Mouse (Mus musculus) lung, embryonic 16.5 days (tissue): ENCODE measurements at regions not wholly inside any gene's neighbourhood (a gene's known extent, or its start where the extent isn't known, plus 50 kb on each side); places are given as distances from the start of the nearest gene placed in this dataset.

Source experiments
- ATAC-seq: fragments of 200-750 bp; cut with Nextera tagmentation; 2 replicates; pipeline ENCODE4 v1.8.0; 2017; ENCODE audit warnings: low read depth, mild to moderate bottlenecking, moderate library complexity
- H3K27ac ChIP-seq: fragments of 300-500 bp; sonication (generic); 2 replicates; pipeline ENCODE4 v1.5.1; 2014; ENCODE audit warnings: mild to moderate bottlenecking, control low read depth, low read length
- H3K27me3 ChIP-seq: fragments of 300-500 bp; sonication (generic); 2 replicates; pipeline ENCODE4 v1.6.1; 2014; ENCODE audit warnings: low read depth, low read length, mixed read lengths; ENCODE audit not compliant: control insufficient read depth, insufficient read depth
- H3K36me3 ChIP-seq: fragments of 300-500 bp; sonication (generic); 2 replicates; pipeline ENCODE4 v1.6.1; 2014; ENCODE audit warnings: low read length; ENCODE audit not compliant: control insufficient read depth, insufficient read depth
- H3K4me1 ChIP-seq: fragments of 300-500 bp; sonication (generic); replicated peaks from 2 replicates; pipeline ENCODE4 v1.6.1; 2014; ENCODE audit warnings: low read length, mixed read lengths; ENCODE audit not compliant: control insufficient read depth, insufficient read depth
- H3K4me2 ChIP-seq: fragments of 300-500 bp; sonication (generic); 2 replicates; pipeline ENCODE4 v1.6.1; 2014; ENCODE audit warnings: low read depth, low read length, control low read depth
- H3K4me3 ChIP-seq: fragments of 300-500 bp; sonication (generic); 2 replicates; pipeline ENCODE4 v1.5.1; 2014; ENCODE audit warnings: mild to moderate bottlenecking, low read length, control low read depth
- H3K9ac ChIP-seq: fragments of 300-500 bp; sonication (generic); 2 replicates; pipeline ENCODE4 v1.6.1; 2014; ENCODE audit warnings: low read length, control low read depth
- H3K9me3 ChIP-seq: fragments of 300-500 bp; sonication (generic); 2 replicates; pipeline ENCODE4 v1.6.1; 2016; ENCODE audit warnings: low read length; ENCODE audit not compliant: control insufficient read depth
- WGBS: fragments of 180-500 bp; shearing (Covaris S2); extraction: QIAGEN DNeasy Blood & Tissue Kit; methylation state at CpG from one replicate; pipeline ENCODE4 v1.1.7; 2014; 5-methylcytosine and 5-hydroxymethylcytosine counted together

DNA sequence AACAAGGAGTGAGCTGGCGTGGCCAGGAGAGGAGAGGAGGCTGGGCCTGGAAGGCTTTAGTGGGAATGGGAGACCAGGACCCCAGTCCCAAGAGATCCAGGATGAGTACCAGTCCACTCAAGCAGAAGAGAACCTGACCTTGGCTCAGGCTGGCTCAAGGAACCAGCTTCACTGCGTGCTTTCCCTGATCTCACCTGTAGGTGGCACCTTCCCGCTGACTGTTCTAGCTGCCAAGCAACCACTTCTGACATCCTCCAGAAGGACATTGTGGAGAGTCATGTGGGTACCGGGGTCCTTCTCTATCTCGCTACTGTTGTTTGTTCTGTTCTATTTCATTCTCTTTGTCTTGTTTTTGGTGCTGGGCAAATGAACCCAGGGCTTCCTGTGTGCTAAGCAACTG lies 222.0 kb downstream of the Ttc32 start:
- ATAC-seq = no peak
- no peak overlapping the region for H3K4me2 ChIP-seq
- no peaks in the 10 kb centered on the region for H3K9me3 ChIP-seq
- H3K4me1 ChIP-seq = no peaks in the 10 kb centered on the region; the same call in 1 of the 2 replicates
- no peak overlapping the region for H3K9ac ChIP-seq
- no peak overlapping the region for H3K27ac ChIP-seq
- 32% methylated on average over 5 of the region's 5 CpGs for WGBS
- H3K27me3 ChIP-seq = no peaks in the 10 kb centered on the region
- H3K4me3 ChIP-seq = no peak overlapping the region
- H3K36me3 ChIP-seq = no peaks in the 10 kb centered on the region

DNA sequence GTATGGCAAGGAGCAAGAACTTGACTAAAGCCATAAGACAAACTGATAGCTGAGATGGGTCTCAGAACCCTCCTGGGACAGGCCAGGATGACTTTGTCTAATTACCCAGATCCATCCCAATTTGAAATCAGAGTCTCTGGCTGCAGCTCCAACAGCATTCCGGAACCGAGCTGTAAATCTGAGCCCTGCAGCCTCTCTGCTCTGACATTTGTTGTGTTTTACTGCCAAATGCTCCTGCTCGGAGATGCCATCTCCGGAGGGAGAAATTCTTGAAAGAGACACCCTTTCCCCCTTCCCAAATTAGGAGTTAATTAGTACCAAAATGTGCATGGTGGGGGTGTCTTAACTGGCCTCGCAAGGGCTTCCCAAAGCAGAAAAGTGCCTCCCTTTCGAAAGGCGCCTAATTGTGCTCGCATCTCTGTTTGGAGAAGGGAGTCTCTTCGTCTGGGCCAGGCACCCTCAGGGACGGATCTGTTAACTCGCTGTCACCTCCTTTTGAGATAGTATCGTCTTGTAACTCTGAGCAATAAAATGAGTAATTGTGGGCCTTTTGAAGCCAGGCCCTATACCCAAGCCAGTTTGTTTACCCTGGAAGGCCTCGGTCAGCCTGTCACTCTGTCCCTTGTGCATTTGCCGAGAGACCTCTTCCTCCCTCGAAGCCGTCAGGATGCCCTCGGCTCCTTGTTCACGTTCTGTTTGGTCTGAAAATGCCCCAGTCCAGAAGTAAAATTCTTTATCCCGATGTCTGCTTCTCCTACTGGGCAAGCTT lies 223.7 kb downstream of the Ttc32 start:
- no peaks in the 10 kb centered on the region for H3K9me3 ChIP-seq
- H3K27me3 ChIP-seq = no peaks in the 10 kb centered on the region
- no peak overlapping the region for H3K4me2 ChIP-seq
- 20% methylated on average over 19 of the region's 19 CpGs for WGBS
- no peaks in the 10 kb centered on the region; the same call in 1 of the 2 replicates for H3K4me1 ChIP-seq
- H3K9ac ChIP-seq = no peak overlapping the region
- no peak overlapping the region for H3K27ac ChIP-seq
- H3K36me3 ChIP-seq = no peaks in the 10 kb centered on the region
- ATAC-seq = no peak
- no peak overlapping the region for H3K4me3 ChIP-seq

DNA sequence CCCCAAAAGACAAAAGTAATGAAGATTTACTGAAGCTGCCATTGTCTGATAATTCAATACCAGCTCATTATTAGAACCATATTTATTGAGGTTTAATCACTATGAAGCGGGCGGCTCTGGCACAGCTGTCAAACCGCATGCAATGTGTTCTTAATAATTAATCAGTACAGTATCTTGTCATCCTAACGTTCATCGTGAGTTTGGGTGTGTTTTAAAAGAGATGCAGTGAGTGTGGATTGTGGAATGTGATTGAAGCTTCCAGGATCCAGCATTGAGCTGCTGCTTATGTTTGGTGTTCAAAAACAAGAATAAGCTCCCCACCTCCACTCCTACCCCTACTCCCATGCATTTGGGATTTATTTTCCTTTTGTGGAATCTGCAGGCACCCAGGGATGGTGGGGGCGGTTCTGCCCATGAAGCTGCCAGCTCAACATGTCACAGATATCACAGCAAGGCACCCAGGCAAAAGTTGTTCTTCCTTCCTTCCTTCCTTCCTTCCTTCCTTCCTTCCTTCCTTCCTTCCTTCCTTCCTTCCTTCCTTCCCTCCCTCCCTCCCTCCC lies 224.6 kb downstream of the Ttc32 start:
- no peaks in the 10 kb centered on the region; the same call in 1 of the 2 replicates for H3K4me1 ChIP-seq
- H3K27me3 ChIP-seq = no peaks in the 10 kb centered on the region
- ATAC-seq = no peak
- H3K36me3 ChIP-seq = no peaks in the 10 kb centered on the region
- H3K4me2 ChIP-seq = no peak overlapping the region
- WGBS = 58% methylated on average over 6 of the region's 6 CpGs
- no peaks in the 10 kb centered on the region for H3K9me3 ChIP-seq
- H3K27ac ChIP-seq = no peak overlapping the region
- H3K4me3 ChIP-seq = no peak overlapping the region
- no peak overlapping the region for H3K9ac ChIP-seq

DNA sequence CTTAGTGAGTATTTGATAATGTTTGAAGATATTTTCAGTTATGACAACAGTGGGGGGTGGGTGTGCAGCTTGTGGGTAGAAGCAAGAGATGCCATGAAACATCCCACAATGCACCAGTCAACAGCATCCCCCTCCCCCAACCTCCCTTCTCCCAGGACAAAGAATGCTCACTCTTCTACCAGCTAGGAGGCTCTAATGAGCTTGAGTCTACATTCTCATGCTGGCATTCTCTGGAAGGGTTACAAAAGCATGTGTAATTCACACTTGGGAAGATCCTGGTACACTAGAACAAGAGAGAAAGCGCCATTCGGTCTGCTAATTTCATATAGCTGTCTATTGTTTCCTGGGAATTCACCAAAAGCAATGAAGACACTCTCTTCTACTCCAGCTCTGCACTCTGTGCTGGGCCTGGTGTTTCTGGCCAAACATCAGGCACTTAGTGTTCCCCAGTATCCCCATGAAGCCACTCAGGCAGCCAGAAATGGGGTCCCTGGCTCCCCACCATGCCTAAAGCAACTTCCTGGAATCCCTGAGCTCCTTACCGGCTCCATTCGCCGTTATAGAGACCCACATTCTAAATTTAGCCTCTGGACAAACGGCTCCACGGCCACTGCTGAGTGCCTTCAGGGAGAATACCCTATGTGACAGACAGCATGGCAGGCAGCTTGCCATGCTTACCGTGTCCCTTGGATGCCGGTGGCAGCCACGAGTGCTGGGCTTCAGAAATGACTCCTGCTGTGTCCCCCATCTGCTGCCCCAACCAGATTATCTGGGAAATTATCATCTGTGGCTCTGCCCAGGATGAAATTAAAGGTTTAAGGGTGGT lies 226.1 kb downstream of the Ttc32 start:
- no peaks in the 10 kb centered on the region for H3K36me3 ChIP-seq
- H3K4me2 ChIP-seq = no peak overlapping the region
- no peak overlapping the region for H3K27ac ChIP-seq
- no peak overlapping the region for H3K4me3 ChIP-seq
- no peak overlapping the region for H3K9ac ChIP-seq
- 67% methylated on average over 10 of the region's 10 CpGs for WGBS
- no peaks in the 10 kb centered on the region for H3K27me3 ChIP-seq
- H3K4me1 ChIP-seq = no peaks in the 10 kb centered on the region; the same call in 1 of the 2 replicates
- H3K9me3 ChIP-seq = no peaks in the 10 kb centered on the region
- no peak for ATAC-seq

DNA sequence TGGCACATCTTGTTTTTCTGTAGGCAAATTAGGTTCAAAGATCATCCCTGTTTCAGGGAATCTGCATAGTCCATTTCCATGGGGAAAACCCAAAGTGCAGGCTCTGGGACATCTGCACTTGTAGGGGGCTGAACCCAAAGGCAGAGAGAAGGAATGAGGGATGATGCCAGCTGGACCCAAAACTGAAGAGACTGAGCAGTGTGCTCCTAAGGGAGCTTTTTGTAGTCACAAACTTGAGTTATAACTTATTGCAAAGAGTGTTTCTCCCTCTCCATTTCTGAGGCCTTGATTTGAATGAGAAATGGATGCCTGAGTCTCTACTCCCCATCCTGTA lies 226.7 kb downstream of the Ttc32 start:
- Histone ChIP-seq H3K4me2 (no peak overlapping the region), H3K4me1 (no peaks in the 10 kb centered on the region; the same call in 1 of the 2 replicates), H3K36me3 (no peaks in the 10 kb centered on the region), H3K4me3 (no peak overlapping the region), H3K9ac (no peak overlapping the region), H3K9me3 (no peaks in the 10 kb centered on the region), H3K27me3 (no peaks in the 10 kb centered on the region), H3K27ac (no peak overlapping the region)
- no peak for ATAC-seq

DNA sequence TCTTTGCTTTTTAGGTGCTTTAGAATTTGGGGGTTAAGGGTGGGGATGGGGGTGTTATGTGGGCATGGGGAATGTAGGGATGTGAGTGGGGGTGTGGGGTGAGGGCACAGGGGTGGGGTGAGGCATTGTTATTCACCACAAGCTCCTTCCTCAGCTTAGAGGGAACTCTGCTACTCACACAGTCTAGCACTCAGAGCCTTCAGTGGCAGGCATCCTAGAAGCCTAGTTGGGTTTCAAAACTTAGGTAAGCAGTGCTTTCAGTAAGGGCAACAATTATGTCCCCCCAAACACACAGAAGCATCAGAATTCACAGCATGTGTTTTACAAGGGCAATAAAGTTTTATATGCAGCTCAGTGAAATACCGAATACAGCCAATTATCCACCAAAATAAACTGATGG lies 228.4 kb downstream of the Ttc32 start:
- H3K36me3 ChIP-seq = no peaks in the 10 kb centered on the region
- H3K27me3 ChIP-seq = no peaks in the 10 kb centered on the region
- no peak overlapping the region for H3K4me3 ChIP-seq
- ATAC-seq = no peak
- H3K9ac ChIP-seq = no peak overlapping the region
- H3K4me2 ChIP-seq = no peak overlapping the region
- no peaks in the 10 kb centered on the region for H3K4me1 ChIP-seq
- H3K9me3 ChIP-seq = no peaks in the 10 kb centered on the region
- 89% methylated on average over 1 of the region's 1 CpGs for WGBS
- no peak overlapping the region for H3K27ac ChIP-seq

DNA sequence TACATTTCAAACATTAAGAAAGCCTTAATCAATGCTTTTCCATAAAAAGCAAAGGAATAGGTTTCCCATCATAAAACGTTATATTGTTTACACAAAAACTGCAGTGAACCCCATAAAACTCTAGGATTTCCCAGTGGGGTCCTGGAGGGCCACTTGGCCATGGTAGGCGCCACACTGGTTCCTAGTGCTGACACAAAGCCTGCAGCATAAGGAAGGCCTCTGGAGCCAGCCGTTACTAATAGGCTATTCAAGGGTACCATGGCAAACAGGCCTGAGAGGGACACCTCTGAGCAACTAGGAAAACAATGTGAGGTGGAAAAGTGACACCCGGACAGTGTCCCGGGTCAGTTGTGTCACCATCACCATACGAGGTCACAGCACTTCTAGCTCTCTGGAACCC lies 231.9 kb downstream of the Ttc32 start:
- Histone ChIP-seq H3K27ac (no peak overlapping the region), H3K36me3 (no peaks in the 10 kb centered on the region), H3K9me3 (no peaks in the 10 kb centered on the region), H3K27me3 (no peaks in the 10 kb centered on the region), H3K4me1 (no peaks in the 10 kb centered on the region), H3K9ac (no peak overlapping the region), H3K4me3 (no peak overlapping the region), H3K4me2 (no peak overlapping the region)
- no peak for ATAC-seq
- 43% methylated on average over 6 of the region's 6 CpGs for WGBS

DNA sequence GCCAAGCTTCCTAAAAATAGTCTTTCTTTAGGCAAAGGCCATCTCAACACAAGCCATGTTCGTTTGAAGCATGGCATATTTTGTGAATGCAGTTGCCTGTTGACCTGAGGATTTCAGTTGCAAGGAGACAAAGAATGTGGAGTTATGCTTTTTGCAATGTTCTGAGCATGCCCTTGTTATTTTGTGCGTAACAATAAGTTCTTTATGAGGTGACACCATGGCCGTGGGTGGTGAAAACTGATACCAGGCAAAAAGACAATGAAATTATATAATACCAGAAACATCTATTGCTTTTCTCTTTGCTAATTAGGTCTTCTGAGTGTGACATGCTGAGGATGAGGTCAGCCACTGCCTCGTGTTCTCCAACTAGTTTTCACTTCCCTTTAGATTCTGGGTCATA lies 236.4 kb downstream of the Ttc32 start:
- no peaks in the 10 kb centered on the region for H3K4me1 ChIP-seq
- H3K27ac ChIP-seq = no peak overlapping the region
- H3K9ac ChIP-seq = no peak overlapping the region
- ATAC-seq = no peak
- no peaks in the 10 kb centered on the region for H3K27me3 ChIP-seq
- H3K9me3 ChIP-seq = no peaks in the 10 kb centered on the region
- WGBS = 71% methylated on average over 4 of the region's 4 CpGs
- no peak overlapping the region for H3K4me3 ChIP-seq
- no peak overlapping the region for H3K4me2 ChIP-seq
- H3K36me3 ChIP-seq = no peaks in the 10 kb centered on the region

DNA sequence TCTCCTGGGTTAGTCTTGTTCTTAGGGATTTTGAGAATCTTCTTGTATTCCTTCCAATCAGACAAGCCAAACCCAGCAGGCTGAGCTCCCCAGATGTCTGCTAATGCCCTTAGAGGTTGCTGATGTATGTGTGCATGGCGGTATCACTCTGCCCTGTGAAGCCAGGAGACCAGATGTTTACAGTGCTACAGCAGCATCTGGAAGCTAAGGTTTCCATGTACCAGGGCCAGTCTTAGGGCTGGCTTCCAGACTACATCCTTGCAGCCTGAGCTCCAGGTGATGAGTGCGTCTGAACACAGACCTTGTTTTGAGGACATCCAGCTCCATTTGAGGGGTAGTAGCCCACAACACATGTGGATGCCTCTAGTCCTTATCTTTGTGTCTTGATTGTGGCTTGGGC lies 241.7 kb downstream of the Ttc32 start:
- Histone ChIP-seq H3K4me3 (no peak overlapping the region), H3K9ac (no peak overlapping the region), H3K36me3 (no peaks in the 10 kb centered on the region), H3K4me1 (no peaks in the 10 kb centered on the region), H3K27me3 (no peaks in the 10 kb centered on the region), H3K27ac (no peak overlapping the region), H3K9me3 (no peaks in the 10 kb centered on the region), H3K4me2 (no peak overlapping the region)
- ATAC-seq = no peak
- 82% methylated on average over 2 of the region's 2 CpGs for WGBS
